Mouse (Mus musculus): Measurements from ENCODE around the gene Zik1.
A peak's percentile ranks its signal among the peaks of the same experiment; 100 is the strongest.

Zik1 gene

DNA sequence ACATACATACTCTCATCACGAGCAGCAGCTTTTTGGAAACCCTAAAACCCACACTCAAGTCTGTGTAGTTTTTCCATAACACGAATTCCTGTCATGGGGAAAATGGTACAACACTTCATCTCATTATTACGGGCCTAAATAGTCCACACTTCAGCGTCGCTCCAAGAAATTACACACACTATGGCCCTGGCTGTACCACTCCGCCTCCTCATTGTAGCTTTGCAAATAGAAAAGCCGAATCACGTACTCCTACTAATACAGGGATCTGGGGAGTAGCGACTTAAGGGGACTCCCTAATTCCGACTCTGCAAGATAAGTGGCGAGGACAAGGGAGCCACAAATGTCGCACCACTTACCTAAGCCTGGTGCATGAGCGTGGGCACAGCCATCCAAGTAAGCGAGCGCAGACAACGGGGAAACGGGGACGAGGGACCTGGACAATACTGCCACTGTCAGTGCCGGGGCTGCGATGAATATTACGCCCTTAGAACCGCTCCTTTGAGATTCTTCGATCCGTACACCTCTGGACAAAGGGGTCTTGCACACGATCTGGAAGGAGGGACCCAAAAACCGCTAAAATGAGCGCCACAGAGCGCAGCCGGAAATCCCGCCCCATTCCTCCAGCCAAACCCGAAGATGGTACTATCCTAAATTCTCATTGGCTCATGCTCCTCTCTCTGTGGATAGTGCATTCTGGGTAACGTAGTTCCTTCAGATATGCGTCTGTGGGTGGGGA is at the start of gene Zik1:
TSS of gene Zik1 (minus strand) at position 609 of the 736 bp plus-strand sequence.
- DNase-seq (ENCODE audit: low spot score in 2 of 2): peak; percentile 41 to 47

DNA sequence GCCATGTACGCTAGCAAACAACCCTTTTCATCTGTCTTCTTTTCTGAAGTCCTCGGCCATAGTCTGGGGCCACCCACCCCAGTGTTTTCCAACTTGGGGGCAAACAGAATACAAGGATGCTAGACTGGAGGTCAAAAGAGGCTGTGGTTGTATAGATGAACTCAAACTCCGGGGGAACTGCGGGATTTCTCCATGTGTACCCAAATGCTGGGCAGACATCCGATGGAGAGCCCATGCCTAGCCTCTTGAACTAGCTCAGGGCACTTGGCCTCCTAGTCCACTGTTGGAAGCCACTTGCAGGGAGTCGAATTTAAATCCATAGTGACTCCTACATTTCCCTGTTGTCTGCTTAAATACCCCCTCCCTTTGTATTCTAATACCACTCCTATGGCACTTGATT is 384 bp upstream of the Zik1 start:
- DNase-seq (ENCODE audit: low spot score in 2 of 2): no peak

DNA sequence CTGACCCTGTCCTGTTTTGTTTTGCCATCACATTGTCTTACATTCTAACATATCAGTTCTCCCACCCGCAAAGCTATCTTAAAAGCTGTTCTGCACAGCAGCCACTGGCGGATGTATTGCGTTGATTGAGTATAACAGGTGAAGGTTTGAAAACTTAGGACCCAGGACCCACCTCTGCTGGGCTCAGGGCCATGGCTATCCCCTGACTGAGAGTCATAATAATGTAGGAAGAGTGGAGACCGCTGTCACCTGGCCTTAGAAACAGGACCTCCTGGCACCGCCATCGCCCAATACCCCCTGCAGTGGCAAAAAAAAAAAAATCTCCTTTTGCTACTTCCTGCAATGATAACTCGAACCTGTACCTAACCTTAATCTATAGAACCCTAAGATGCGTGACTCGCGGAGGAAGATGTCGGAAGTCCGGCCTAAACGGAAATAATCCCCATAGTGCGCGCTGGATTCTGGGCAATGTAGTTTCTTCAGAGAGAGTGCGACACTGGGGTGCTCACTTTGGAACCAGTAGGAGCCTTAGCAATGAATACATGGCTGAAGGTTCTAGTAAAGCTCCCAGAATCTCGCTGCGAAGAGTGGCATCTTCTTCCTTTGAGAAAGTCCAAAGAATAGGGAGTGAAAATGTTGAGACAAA is 14.5 kb downstream of the Zik1 start:
- no peak for DNase-seq (ENCODE audit: low spot score in 2 of 2)

DNA sequence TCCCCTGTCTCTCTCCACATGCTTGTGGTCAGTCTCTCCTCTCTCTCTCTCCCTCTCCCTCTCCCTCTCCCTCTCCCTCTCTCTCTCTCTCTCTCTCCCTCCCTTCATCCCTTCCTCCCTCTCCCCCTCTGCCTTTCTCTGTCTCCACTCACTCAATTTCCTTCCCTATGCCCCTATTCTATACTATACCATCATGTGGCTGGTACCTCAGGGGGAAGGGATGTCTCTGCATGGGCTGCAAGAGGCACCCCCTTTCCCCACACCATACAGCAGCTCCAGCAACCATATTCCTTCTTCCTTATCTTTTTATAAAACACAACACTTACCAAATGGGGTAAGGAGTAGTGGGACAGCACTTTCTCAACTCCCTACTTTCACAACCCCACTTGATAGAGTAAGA is 15.4 kb downstream of the Zik1 start:
- DNase-seq (ENCODE audit: low spot score in 2 of 2): no peak

DNA sequence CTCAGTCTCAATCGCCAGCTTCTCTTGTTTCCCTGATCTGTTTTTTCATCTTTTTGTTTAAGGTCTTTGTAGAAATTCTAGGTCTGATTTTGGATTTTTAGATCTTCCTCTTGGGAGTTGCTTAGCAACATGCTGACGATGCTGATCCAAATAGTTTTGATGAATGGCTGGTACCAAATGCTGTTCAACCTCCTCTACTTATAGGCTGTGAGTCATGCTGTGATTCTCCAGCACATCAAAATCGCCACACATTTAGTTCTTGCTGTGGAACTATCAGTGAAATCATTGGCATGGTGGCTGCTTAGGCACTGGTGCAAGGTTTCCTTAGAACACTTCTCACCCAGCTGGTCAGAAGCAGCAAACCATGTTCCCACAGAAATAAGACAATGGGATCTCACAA is 37.0 kb downstream of the Zik1 start:
- DNase-seq (ENCODE audit: low spot score in 2 of 2): no peak

DNA sequence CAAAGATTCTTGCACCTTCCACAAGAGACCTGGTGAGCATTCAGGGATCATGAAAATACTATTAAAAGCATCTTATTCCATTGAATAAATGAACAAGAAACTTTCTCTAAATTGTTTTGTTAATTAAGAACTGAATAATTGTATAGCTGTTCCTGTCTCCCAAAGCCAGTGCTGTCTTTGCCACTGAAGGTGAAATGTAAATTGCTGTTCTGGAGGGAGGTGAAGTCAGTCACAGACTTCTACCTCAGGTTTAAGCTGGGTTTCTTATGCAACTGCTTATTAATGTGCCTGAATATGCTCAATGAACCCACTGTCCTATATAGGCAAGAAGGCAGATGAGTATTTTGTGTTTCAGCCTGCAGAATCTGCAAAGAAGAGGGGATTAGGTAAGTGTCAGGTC is 52.2 kb downstream of the Zik1 start, which contains the start of gene Vmn1r67:
TSS of gene Vmn1r67 (plus strand) at position 301 of the 400 bp plus-strand sequence.
- DNase-seq (ENCODE audit: low spot score in 2 of 2): no peak
